Mouse (Mus musculus) ES-E14 (cell line): ENCODE data around the gene Klc2. TPM values are rescaled to one million over a fixed set of nuclear protein-coding genes. Genes with fewer than 3 reads are reported as not detected.

Experiments used
- DNase-seq: peaks from one replicate; pipeline ENCODE4 v3.0.0-alpha.2; 2013; ENCODE audit warnings: low read depth, low spot score
- H3K27ac ChIP-seq: 2 replicates; pipeline ENCODE4 v1.5.1; 2012; ENCODE audit warnings: low read depth, mild to moderate bottlenecking, low read length, moderate library complexity, mixed read lengths; ENCODE audit not compliant: poor library complexity, insufficient read depth, severe bottlenecking
- H3K36me3 ChIP-seq: 2 replicates; pipeline ENCODE4 v1.6.1; 2012; ENCODE audit warnings: mild to moderate bottlenecking, low read length, moderate library complexity, mixed read lengths; ENCODE audit not compliant: control insufficient read depth, poor library complexity, insufficient read depth, severe bottlenecking
- H3K4me1 ChIP-seq, 2 experiments: fragments of 150-350 bp in 1 of 2; sonication (generic) in 1 of 2; 2 replicates each; pipeline ENCODE4 v1.6.1; 2012; ENCODE audit warnings: low read length in 2 of 2, mild to moderate bottlenecking in 1 of 2, mixed read lengths in 1 of 2; ENCODE audit not compliant: control insufficient read depth in 2 of 2, insufficient read depth in 2 of 2, poor library complexity in 1 of 2
- H3K4me3 ChIP-seq, 2 experiments: fragments of 150-350 bp in 1 of 2; sonication (generic) in 1 of 2; 2 replicates each; pipeline ENCODE4 v1.5.1; 2012; ENCODE audit warnings: low read length in 2 of 2, low read depth in 1 of 2, mild to moderate bottlenecking in 1 of 2, mixed read lengths in 1 of 2; ENCODE audit not compliant: insufficient read depth in 1 of 2, poor library complexity in 1 of 2, severe bottlenecking in 1 of 2
- H3K9ac ChIP-seq: 2 replicates; pipeline ENCODE4 v1.6.1; 2012; ENCODE audit warnings: low read depth, mild to moderate bottlenecking, low read length, mixed read lengths; ENCODE audit not compliant: poor library complexity, insufficient read depth, severe bottlenecking
- H3K9me3 ChIP-seq: fragments of 150-350 bp; sonication (generic); 2 replicates; pipeline ENCODE4 v1.6.1; 2012; ENCODE audit warnings: low read depth, mild to moderate bottlenecking, low read length; ENCODE audit not compliant: control insufficient read depth, insufficient read depth
- CHD2 ChIP-seq: IDR thresholded peaks from 2 replicates; pipeline ENCODE4 v1.6.1; 2014; ENCODE audit warnings: mild to moderate bottlenecking, low read depth, low read length, inconsistent platforms
- HCFC1 ChIP-seq: IDR thresholded peaks from 2 replicates; pipeline ENCODE4 v1.6.1; 2012; ENCODE audit warnings: low read length, inconsistent platforms, borderline replicate concordance; ENCODE audit not compliant: insufficient read depth
- MAFK ChIP-seq: IDR thresholded peaks from 2 replicates; pipeline ENCODE4 v1.6.1; 2014; ENCODE audit warnings: mild to moderate bottlenecking, low read depth, low read length, inconsistent platforms; ENCODE audit not compliant: insufficient read depth
- ZC3H11A ChIP-seq: IDR thresholded peaks from 2 replicates; pipeline ENCODE4 v1.6.1; 2012; ENCODE audit warnings: low read depth, mild to moderate bottlenecking, inconsistent platforms, low read length, borderline replicate concordance
- ZNF384 ChIP-seq: IDR thresholded peaks from 2 replicates; pipeline ENCODE4 v1.6.1; 2012; ENCODE audit warnings: low read depth, low read length, inconsistent platforms
- in situ Hi-C, 2 experiments: fragments of 600-800 bp; cut with MboI; formaldehyde crosslinking; loops; one replicate each; pipeline ENCODE4 v1.15.1; 2025; ENCODE audit warnings: low sequenced_read_pairs in 2 of 2, inconsistent platforms in 1 of 2; ENCODE audit not compliant: unreplicated experiment in 2 of 2
- total RNA-seq: library from RNA; depleted of rRNA; stranded (reverse); fragments of 300-350 nt; gene quantifications from 2 replicates; pipeline ENCODE4 v1.2.3, GENCODE M21; 2012

Klc2 gene
- total RNA-seq, 1 experiment = 14.7 TPM

DNA sequence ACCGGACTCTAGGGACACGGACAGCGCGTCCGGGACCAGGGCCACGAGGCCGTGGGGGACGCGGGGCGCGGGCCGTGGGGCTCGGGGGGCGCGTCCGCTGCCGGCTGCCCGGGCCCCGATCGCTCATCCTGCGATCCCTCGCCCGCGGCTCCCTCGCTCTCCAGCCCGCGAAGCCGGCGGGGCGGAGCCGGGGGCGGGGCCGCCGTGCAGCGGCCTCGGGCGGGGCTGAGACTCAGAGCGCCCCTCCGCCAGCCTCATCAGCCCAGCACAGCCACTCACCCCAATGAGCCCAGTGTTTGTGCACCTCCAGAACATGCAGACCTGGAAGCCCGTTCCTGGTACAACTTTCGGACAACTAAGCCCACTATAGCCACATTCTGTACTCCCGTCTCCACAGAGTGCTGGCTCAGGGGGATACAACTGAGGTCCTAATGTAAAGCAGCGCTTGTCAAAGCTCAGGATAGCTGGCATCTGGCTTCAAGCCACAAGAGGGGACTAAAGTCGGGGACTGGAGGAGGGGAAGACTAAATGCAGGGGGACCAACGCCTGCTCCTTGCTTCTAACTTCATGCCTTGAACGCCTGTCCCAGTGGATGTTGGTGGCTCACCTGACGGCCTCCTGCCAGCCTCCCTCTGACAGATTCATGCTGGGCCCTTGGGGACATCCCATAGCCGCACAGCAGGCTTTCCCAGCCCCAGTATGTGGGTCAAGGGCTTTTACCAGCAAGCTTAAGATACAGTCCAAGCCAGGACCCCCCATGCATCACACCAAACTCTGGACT, 19.8 kb downstream of the Klc2 start, which contains the start of gene Cnih2:
Gene Cnih2 (minus strand): TSS at position 159 of the 781 bp plus-strand sequence.
- peaks cover 0 to 20% of the 10 kb centered on the region in 2 experiments; a peak in 1 of 4 replicates for H3K4me1 ChIP-seq

GRCm38 (mm10) chr19:5097521-5098362, 20.6 kb downstream of the Klc2 start:
- TF ChIP-seq ZNF384 (no peak), ZC3H11A (no peak), MAFK (no peak)
- Histone ChIP-seq H3K27ac (no peak overlapping the region), H3K9me3 (no peaks in the 10 kb centered on the region), H3K4me1 (peaks cover 0 to 20% of the 10 kb centered on the region in 2 experiments; a peak in 1 of 4 replicates), H3K9ac (peak overlapping the region; percentile 74), H3K36me3 (peaks cover 24% of the 10 kb centered on the region), H3K4me3 (peak overlapping the region; percentile 64 to 72; a peak in 3 of 4 replicates)
- no peak for DNase-seq
- in situ Hi-C loops = no loop called here

More for the DNA sequence above, 19.8 kb downstream of the Klc2 start, which contains the start of gene Cnih2:
- in situ Hi-C loops = no loop called here
- Histone ChIP-seq H3K27ac (no peak within 1 kb of the TSS), H3K36me3 (peaks cover 31% of the 10 kb centered on the region), H3K9ac (peak within 1 kb of the TSS; percentile 74), H3K4me3 (peak within 1 kb of the TSS; percentile 64 to 72; a peak in 3 of 4 replicates), H3K9me3 (no peaks in the 10 kb centered on the region)
- TF ChIP-seq HCFC1 (no peak), ZNF384 (no peak)
- no peak for DNase-seq

- peaks cover 24% of the 10 kb centered on the region for H3K36me3 ChIP-seq
- H3K9me3 ChIP-seq = no peaks in the 10 kb centered on the region
- TF ChIP-seq HCFC1 (no peak), CHD2 (no peak), MAFK (no peak), ZC3H11A (no peak), ZNF384 (no peak)
- no peak overlapping the region for H3K4me3 ChIP-seq
- no peak overlapping the region for H3K9ac ChIP-seq
- H3K27ac ChIP-seq = no peak overlapping the region
- in situ Hi-C loops = no loop called here
- DNase-seq = no peak
- H3K4me1 ChIP-seq = peaks cover 0 to 18% of the 10 kb centered on the region in 2 experiments; a peak in 1 of 4 replicates
Measured at GRCm38 (mm10) chr19:5095887-5096474, 22.4 kb downstream of the Klc2 start.

DNA sequence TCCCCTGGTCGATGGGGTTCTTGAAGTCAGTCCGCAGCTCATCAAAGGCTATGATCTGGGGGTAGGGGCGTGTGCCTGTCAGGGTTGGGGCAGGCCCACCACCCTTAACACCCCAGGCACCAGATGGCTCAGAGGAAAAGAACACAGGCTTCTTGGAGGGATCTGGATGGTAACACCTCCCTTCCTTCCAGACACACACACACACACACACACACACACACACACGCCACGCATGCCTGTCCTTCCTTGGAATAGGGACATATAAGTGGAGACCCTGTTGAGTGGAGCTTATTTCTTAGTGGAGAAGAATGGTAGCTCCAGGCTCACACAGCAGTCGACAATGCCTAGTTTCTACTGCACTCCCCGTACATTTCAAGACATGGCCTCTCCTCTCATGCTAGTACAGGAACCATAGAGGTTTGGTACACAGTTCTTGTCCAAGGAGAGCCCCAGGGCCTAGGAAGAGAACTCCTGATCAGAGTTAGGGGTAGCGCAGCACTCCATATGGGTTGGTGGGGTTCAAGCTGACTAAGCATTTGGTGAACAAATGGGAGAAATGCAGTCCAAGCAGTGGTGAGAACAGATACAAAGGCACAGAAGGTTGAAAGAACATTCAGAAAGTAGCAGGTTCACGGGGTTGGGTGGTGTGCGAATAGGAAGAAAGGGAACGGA, 23.5 kb downstream of the Klc2 start:
- no peak for TF ChIP-seq ZC3H11A
- TF ChIP-seq MAFK = no peak
- TF ChIP-seq HCFC1 = no peak
- TF ChIP-seq ZNF384 = no peak
- TF ChIP-seq CHD2 = no peak
- Histone ChIP-seq H3K27ac (no peak overlapping the region), H3K36me3 (peaks cover 15% of the 10 kb centered on the region), H3K9me3 (no peaks in the 10 kb centered on the region), H3K9ac (no peak overlapping the region), H3K4me3 (no peak overlapping the region), H3K4me1 (peaks cover 0 to 18% of the 10 kb centered on the region in 2 experiments; a peak in 1 of 4 replicates)
- DNase-seq = no peak
- in situ Hi-C loops = no loop called here
